Mouse (Mus musculus): ENCODE measurements at regions not wholly inside any gene's neighbourhood (a gene's known extent, or its start where the extent isn't known, plus 50 kb on each side); places are given as distances from the start of the nearest gene placed in this dataset.

DNA sequence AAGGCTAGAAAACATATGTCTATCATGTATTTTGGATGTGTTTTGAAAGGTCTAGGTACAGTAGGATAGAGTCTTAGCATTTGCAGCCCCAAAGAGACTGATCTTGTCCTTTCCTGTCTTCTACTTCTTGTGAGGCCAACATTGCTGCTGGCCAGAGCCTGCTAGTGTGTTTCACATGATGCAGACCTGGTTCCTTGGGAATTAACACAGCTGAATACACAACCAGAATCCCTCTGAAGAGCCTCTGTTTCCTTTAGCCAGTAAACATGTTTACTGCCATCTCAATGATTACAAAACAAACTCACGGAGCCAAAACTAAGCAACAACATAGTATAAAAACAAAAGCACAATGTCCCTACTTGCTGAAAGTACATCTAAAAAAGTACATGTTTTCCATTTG, 598.9 kb downstream of the 9430069I07Rik start:
- H3K4me3 ChIP-seq (replicated peaks), result no peak overlapping the region
- no peak overlapping the region for H3K27ac ChIP-seq (replicated peaks)
- H3K9me3 ChIP-seq (replicated peaks), result no peaks in the 10 kb centered on the region
- H3K4me1 ChIP-seq, result no peaks in the 10 kb centered on the region
- ATAC-seq (ENCODE audit: low FRiP score), result no peak
- H3K27me3 ChIP-seq (replicated peaks), result no peaks in the 10 kb centered on the region
- no peak overlapping the region for H3K9ac ChIP-seq (replicated peaks)
- H3K4me2 ChIP-seq, result no peak overlapping the region
- no peaks in the 10 kb centered on the region for H3K36me3 ChIP-seq
- WGBS, result 100% methylated on average over 1 of the region's 1 CpGs

Measured in neural tube, embryonic 15.5 days (tissue).